Mouse (Mus musculus): ENCODE measurements at regions not wholly inside any gene's neighbourhood (a gene's known extent, or its start where the extent isn't known, plus 50 kb on each side); places are given as distances from the start of the nearest gene placed in this dataset.

GRCm38 (mm10) chr13:110924897-110925296, 329.9 kb upstream of the Actbl2 start:
- TF ChIP-seq CTCF (IDR thresholded peaks at IDR 0.05; ENCODE audit: borderline replicate concordance, insufficient read depth, low read depth, low read length) (no peak), POLR2A (IDR thresholded peaks at IDR 0.05; ENCODE audit: borderline replicate concordance, insufficient read depth, low read length) (no peak)
